Mouse (Mus musculus): ENCODE results near the gene Ldha. TPM values are rescaled to one million over a fixed set of nuclear protein-coding genes. Genes with fewer than 3 reads are reported as not detected.
"Not testable (repeated sequence)": the region's sequence is repeated elsewhere in the genome, so short reads cannot be mapped to it uniquely, and the experiment has no call there.

Ldha gene
- polyA plus RNA-seq, 1 experiment from 2014 or later: 2,451 TPM

DNA sequence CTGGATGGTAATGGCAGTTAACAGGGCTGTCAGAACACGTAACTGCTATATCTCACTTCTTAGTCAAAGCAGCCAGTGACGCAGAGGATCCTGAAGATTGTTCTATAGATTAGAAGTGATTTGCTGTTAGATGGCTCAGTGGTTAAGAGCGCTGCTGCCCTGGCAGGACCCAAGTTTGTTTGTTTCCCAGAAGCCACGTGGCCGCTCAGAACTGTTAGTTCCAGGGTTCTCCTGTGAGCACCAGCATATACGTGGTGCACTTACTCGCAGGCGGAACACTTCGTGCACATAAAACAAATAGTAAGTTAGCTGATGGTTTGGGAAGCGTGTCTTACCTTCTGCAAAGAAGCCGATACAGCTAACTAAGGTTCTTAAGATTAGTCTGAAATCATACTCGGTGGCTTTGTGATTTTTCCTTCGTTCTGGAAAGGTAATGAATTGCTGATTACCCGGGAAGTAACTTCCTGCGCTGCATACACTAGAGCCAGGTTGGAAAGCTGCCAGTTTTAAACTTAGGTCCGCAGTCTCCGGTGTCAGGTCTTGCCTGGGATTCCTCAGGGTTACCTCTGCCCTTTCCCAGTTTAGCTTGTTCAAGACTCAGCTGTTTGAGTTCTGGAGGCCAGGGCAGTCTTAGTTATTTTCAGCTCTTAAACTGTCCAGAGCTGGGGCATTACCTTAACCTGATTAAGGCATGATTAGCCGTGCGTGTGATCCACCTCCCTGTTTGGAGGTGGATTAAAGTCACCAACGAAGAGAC is 14.1 kb upstream of the Ldha start:
- DNase-seq (ENCODE audit: low spot score): no peak
- no peak for ATAC-seq (replicated peaks; ENCODE audit: low FRiP score, low TSS enrichment, low read depth)

DNA sequence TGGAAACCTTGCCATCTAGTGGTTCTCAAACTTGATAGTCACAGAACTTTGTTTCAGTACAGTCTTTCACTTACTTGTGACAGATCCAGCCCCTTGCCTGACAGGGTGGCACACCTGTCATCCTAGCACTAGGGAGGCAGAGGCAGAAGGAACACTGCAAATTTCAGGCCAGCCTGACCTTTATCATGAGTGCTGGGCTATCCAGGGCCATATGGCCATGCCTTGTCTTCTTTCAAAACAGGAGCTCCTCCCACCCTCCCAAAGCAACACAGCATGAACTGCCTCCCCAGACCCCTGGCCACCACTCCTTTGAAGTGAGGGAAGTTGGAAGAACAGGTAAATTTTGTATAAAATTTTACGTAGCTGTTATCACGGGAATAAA is 13.5 kb upstream of the Ldha start:
- Histone ChIP-seq H3K9ac (ENCODE audit: low read length) (no peak overlapping the region), H3K27me3 (replicated peaks; ENCODE audit: control insufficient read depth, insufficient read depth, low read length) (no peaks in the 10 kb centered on the region), H3K36me3 (ENCODE audit: control insufficient read depth, insufficient read depth, low read length) (peaks cover 11% of the 10 kb centered on the region), H3K4me2 (ENCODE audit: low read length) (no peak overlapping the region), H3K9me3 (ENCODE audit: control insufficient read depth, low read length) (no peaks in the 10 kb centered on the region), H3K4me3 (ENCODE audit: low read depth, low read length) (no peak overlapping the region), H3K27ac (ENCODE audit: low read depth) (no peak overlapping the region), H3K4me1 (replicated peaks; ENCODE audit: control insufficient read depth, insufficient read depth, low read length) (peaks cover 8% of the 10 kb centered on the region)
- ATAC-seq (replicated peaks; ENCODE audit: low FRiP score, low TSS enrichment, low read depth) (no peak), DNase-seq (ENCODE audit: low spot score) (no peak)
- WGBS: 91% methylated on average over 2 of the region's 2 CpGs

More for the DNA sequence above, 14.1 kb upstream of the Ldha start:
- Histone ChIP-seq H3K4me3 (ENCODE audit: low read depth, low read length) (no peak overlapping the region), H3K36me3 (ENCODE audit: control insufficient read depth, insufficient read depth, low read length) (peaks cover 17% of the 10 kb centered on the region), H3K9me3 (ENCODE audit: control insufficient read depth, low read length) (no peaks in the 10 kb centered on the region), H3K4me1 (replicated peaks; ENCODE audit: control insufficient read depth, insufficient read depth, low read length) (peaks cover 8% of the 10 kb centered on the region), H3K27me3 (replicated peaks; ENCODE audit: control insufficient read depth, insufficient read depth, low read length) (no peaks in the 10 kb centered on the region), H3K27ac (ENCODE audit: low read depth) (no peak overlapping the region), H3K4me2 (ENCODE audit: low read length) (no peak overlapping the region), H3K9ac (ENCODE audit: low read length) (no peak overlapping the region)
- 53% methylated on average over 20 of the region's 20 CpGs for WGBS

DNA sequence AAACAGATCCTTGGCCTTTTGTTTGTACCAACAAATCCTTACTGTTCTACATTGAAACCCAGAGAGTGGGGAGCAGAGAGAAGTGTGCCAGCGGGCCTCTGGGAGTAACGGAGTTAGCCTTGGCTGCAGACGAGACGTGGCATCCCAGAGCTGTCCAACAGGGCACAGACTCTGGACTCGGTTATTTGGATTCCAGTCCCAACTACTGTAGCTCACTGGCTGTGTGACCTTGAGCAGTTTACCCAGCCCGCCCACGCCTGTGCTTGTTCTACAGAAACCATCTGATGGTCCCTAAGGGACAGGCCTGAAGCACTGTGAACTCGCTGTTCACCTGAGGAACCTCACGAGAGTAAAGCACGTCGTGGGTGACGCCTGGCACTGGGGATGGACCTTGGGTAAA is 11.4 kb upstream of the Ldha start:
- no peak for ATAC-seq (replicated peaks; ENCODE audit: low FRiP score, low TSS enrichment, low read depth)
- H3K4me1 ChIP-seq (replicated peaks; ENCODE audit: control insufficient read depth, insufficient read depth, low read length): peaks cover 8% of the 10 kb centered on the region
- H3K9ac ChIP-seq (ENCODE audit: low read length): no peak overlapping the region
- H3K4me3 ChIP-seq (ENCODE audit: low read depth, low read length): no peak overlapping the region
- no peak overlapping the region for H3K27ac ChIP-seq (ENCODE audit: low read depth)
- H3K27me3 ChIP-seq (replicated peaks; ENCODE audit: control insufficient read depth, insufficient read depth, low read length): no peaks in the 10 kb centered on the region
- WGBS: 81% methylated on average over 12 of the region's 12 CpGs
- H3K9me3 ChIP-seq (ENCODE audit: control insufficient read depth, low read length): no peaks in the 10 kb centered on the region
- no peak overlapping the region for H3K4me2 ChIP-seq (ENCODE audit: low read length)
- DNase-seq (ENCODE audit: low spot score): no peak
- H3K36me3 ChIP-seq (ENCODE audit: control insufficient read depth, insufficient read depth, low read length): no peaks in the 10 kb centered on the region

DNA sequence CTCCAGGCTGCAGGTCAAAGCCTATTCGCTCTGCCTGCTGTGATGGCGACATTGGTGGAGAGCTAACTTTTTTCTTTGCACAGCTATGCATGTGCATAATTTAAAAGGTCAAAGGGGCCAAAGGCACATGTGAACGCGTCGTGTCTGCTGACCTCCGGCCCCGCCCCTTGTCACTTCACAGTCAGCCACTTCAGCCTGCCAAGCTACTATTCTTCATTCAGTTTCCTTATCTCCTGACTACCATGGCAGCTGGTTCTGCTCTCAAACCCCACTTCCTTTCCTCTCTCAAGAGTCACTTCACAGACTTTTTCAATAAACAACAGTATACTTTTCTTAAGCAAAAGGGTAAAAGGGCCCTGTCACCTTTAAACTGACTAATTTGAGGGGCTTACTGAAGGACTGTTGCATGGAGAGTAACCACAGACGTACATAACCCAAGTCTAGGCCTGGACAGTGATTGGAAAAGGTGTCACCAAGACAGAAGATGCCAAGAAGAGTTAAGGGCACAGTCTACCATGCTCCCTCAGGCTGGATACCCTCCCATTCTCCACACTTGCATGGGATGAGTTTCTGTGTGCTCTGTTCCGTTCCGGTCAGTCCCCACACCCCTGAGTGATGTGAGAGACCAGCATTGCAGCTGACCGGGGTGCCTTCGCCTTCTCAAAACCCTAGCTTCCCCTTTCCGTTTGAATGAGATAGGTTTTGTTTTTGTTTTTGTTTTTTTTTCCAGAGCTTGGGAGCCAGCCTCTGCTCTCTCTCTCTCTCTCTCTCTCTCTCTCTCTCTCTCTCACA is 10.3 kb upstream of the Ldha start:
- 62% methylated on average over 13 of the region's 13 CpGs for WGBS
- H3K4me3 ChIP-seq (ENCODE audit: low read depth, low read length): no peak overlapping the region

DNA sequence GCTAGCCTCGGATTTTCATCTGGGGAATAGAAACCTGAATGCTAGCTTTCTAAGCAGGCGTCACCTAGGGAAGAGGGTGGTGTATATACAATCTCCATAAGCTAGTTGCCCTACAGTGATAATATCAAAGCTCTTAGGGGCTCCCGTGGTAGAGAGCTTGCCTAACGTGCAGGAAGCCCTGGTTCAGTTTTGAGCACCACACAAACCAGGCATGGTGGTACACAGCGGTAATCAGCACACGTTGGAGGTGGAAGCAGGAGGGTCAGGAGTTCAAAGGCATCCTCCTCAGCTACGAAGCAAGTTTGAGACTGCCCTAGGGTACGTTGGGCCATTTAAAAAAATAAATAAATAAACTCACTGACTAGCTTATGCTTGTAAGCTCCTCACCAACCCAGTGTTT is 9.6 kb upstream of the Ldha start:
- 83% methylated on average over 8 of the region's 8 CpGs for WGBS
- Histone ChIP-seq H3K27me3 (replicated peaks; ENCODE audit: control insufficient read depth, insufficient read depth, low read length) (no peaks in the 10 kb centered on the region), H3K4me1 (replicated peaks; ENCODE audit: control insufficient read depth, insufficient read depth, low read length) (peaks cover 8% of the 10 kb centered on the region), H3K9ac (ENCODE audit: low read length) (no peak overlapping the region), H3K27ac (ENCODE audit: low read depth) (no peak overlapping the region), H3K4me2 (ENCODE audit: low read length) (no peak overlapping the region), H3K36me3 (ENCODE audit: control insufficient read depth, insufficient read depth, low read length) (no peaks in the 10 kb centered on the region), H3K9me3 (ENCODE audit: control insufficient read depth, low read length) (no peaks in the 10 kb centered on the region), H3K4me3 (ENCODE audit: low read depth, low read length) (no peak overlapping the region)
- ATAC-seq (replicated peaks; ENCODE audit: low FRiP score, low TSS enrichment, low read depth): no peak
- DNase-seq (ENCODE audit: low spot score): no peak

More for the DNA sequence above, 10.3 kb upstream of the Ldha start:
- H3K9ac ChIP-seq (ENCODE audit: low read length): no peak overlapping the region
- DNase-seq (ENCODE audit: low spot score): no peak
- H3K27me3 ChIP-seq (replicated peaks; ENCODE audit: control insufficient read depth, insufficient read depth, low read length): no peaks in the 10 kb centered on the region
- no peak overlapping the region for H3K27ac ChIP-seq (ENCODE audit: low read depth)
- H3K4me2 ChIP-seq (ENCODE audit: low read length): no peak overlapping the region
- no peaks in the 10 kb centered on the region for H3K9me3 ChIP-seq (ENCODE audit: control insufficient read depth, low read length)
- peaks cover 8% of the 10 kb centered on the region for H3K4me1 ChIP-seq (replicated peaks; ENCODE audit: control insufficient read depth, insufficient read depth, low read length)
- H3K36me3 ChIP-seq (ENCODE audit: control insufficient read depth, insufficient read depth, low read length): no peaks in the 10 kb centered on the region
- ATAC-seq (replicated peaks; ENCODE audit: low FRiP score, low TSS enrichment, low read depth): no peak

DNA sequence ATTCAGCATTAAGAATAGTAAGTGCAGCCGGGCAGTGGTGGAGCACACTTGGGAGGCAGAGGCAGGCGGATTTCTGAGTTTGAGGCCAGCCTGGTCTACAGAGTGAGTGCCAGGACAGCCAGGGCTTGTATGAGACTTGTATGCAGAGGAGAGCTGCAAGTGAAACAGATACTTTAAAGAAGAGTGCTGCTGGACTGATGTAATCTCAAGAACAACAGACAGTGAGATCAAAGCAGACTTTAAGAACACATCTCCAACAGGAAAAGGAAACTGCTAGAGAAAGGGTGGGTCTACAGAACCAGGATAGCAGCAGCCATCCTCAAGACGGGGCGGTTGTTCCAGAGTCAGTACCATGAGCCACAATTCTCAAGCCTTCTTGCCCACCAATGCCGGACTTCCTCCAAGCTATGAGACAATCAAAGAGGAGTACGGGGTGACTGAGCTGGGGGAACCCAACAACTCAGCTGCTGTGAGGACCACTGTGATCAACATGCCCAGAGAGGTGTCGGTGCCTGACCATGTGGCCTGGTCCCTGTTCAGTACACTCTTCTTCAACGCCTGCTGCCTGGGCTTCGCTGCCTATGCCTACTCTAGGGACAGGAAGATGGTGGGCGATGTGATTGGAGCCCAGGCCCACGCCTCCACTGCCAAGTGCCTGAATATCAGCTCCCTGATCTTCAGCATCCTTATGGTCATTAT is 9.0 kb upstream of the Ldha start:
- not testable (repeated sequence) for DNase-seq (ENCODE audit: low spot score); H3K27me3 ChIP-seq (replicated peaks; ENCODE audit: control insufficient read depth, insufficient read depth, low read length); H3K9me3 ChIP-seq (ENCODE audit: control insufficient read depth, low read length); ATAC-seq (replicated peaks; ENCODE audit: low FRiP score, low TSS enrichment, low read depth); H3K4me1 ChIP-seq (replicated peaks; ENCODE audit: control insufficient read depth, insufficient read depth, low read length); H3K27ac ChIP-seq (ENCODE audit: low read depth); H3K9ac ChIP-seq (ENCODE audit: low read length); H3K4me3 ChIP-seq (ENCODE audit: low read depth, low read length); H3K4me2 ChIP-seq (ENCODE audit: low read length); H3K36me3 ChIP-seq (ENCODE audit: control insufficient read depth, insufficient read depth, low read length)
- 92% methylated on average over 11 of the region's 11 CpGs for WGBS

DNA sequence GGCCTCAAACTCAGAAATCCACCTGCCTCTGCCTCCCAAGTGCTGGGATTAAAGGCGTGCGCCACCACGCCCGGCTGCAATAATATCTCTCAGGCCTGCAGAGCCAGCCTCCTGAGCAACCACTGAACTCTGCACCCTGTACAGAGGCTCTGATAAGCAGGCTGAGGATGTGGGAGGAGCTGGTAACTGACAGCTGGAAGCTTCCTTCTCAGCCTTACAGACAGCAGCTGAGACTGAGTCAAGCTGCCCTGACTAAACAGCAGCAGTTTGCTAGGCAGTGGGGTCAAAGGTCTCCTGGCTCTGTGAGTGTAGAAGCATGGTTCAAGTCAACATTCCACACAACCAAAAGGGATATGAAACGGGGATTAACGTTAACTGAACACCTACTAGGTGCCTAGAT is 8.0 kb upstream of the Ldha start:
- H3K27ac ChIP-seq (ENCODE audit: low read depth): no peak overlapping the region
- no peaks in the 10 kb centered on the region for H3K27me3 ChIP-seq (replicated peaks; ENCODE audit: control insufficient read depth, insufficient read depth, low read length)
- 43% methylated on average over 6 of the region's 6 CpGs for WGBS

DNA sequence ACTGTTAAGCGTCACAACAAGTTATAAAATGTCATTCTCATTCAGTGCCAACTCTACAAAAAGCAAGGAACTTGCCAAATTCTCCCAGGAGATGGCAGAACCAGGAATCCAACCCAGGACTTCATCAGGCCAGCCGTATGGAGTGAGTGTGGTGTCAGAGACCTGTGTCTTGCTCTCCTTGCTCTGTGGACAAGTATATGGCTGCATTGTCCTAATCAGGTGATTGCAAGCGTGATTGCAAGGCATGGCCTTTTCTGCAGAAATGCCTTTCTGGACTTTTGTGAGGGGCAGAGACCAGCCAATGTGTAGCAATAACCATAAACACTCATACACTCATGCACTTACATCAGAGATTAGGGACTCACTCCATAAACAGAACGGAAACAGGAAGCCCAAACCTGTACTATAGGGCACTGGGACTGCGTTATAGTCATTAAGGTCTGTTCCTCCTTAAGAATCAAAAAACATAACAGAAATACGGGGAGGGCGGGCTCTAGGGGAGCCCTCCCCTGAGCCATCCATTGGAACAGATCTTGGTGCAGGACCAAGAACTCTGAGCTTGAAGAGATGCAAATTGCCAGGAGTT is 7.5 kb upstream of the Ldha start:
- 82% methylated on average over 7 of the region's 7 CpGs for WGBS
- H3K9me3 ChIP-seq (ENCODE audit: control insufficient read depth, low read length): no peaks in the 10 kb centered on the region
- ATAC-seq (replicated peaks; ENCODE audit: low FRiP score, low TSS enrichment, low read depth): no peak
- DNase-seq (ENCODE audit: low spot score): no peak
- peaks cover 17% of the 10 kb centered on the region for H3K4me1 ChIP-seq (replicated peaks; ENCODE audit: control insufficient read depth, insufficient read depth, low read length)
- no peak overlapping the region for H3K4me3 ChIP-seq (ENCODE audit: low read depth, low read length)
- no peak overlapping the region for H3K27ac ChIP-seq (ENCODE audit: low read depth)
- no peaks in the 10 kb centered on the region for H3K27me3 ChIP-seq (replicated peaks; ENCODE audit: control insufficient read depth, insufficient read depth, low read length)
- no peak overlapping the region for H3K4me2 ChIP-seq (ENCODE audit: low read length)
- no peak overlapping the region for H3K9ac ChIP-seq (ENCODE audit: low read length)
- no peaks in the 10 kb centered on the region for H3K36me3 ChIP-seq (ENCODE audit: control insufficient read depth, insufficient read depth, low read length)

More for the DNA sequence above, 8.0 kb upstream of the Ldha start:
- no peak for DNase-seq (ENCODE audit: low spot score)
- no peak overlapping the region for H3K9ac ChIP-seq (ENCODE audit: low read length)
- ATAC-seq (replicated peaks; ENCODE audit: low FRiP score, low TSS enrichment, low read depth): peak; percentile 88
- no peaks in the 10 kb centered on the region for H3K9me3 ChIP-seq (ENCODE audit: control insufficient read depth, low read length)
- H3K4me2 ChIP-seq (ENCODE audit: low read length): no peak overlapping the region
- peaks cover 12% of the 10 kb centered on the region for H3K4me1 ChIP-seq (replicated peaks; ENCODE audit: control insufficient read depth, insufficient read depth, low read length)
- no peaks in the 10 kb centered on the region for H3K36me3 ChIP-seq (ENCODE audit: control insufficient read depth, insufficient read depth, low read length)
- H3K4me3 ChIP-seq (ENCODE audit: low read depth, low read length): no peak overlapping the region
